Mouse (Mus musculus): ENCODE results near the gene Tmigd3. TPM values are rescaled to one million over a fixed set of nuclear protein-coding genes. Genes with fewer than 3 reads are reported as not detected.
A peak's percentile ranks its signal among the peaks of the same experiment; 100 is the strongest.

Tmigd3 gene
- polyA plus RNA-seq, 1 experiment from 2014 or later = not detected

GRCm38 (mm10) chr3:105838655-105839054, 32.0 kb upstream of the Tmigd3 start:
- 66% methylated on average over 3 of the region's 3 CpGs for WGBS (ENCODE audit: insufficient replicate concordance)
- H3K4me3 ChIP-seq (ENCODE audit: low read depth, low read length) = no peak overlapping the region
- H3K4me1 ChIP-seq (ENCODE audit: control insufficient read depth, low read depth, low read length) = peaks cover 6% of the 10 kb centered on the region
- no peaks in the 10 kb centered on the region for H3K9me3 ChIP-seq (replicated peaks; ENCODE audit: control insufficient read depth, low read length)
- no peak overlapping the region for H3K4me2 ChIP-seq (ENCODE audit: low read depth, low read length)
- no peak overlapping the region for H3K27ac ChIP-seq (ENCODE audit: low read length)
- H3K27me3 ChIP-seq (ENCODE audit: control insufficient read depth, insufficient read depth, low read depth, low read length) = no peaks in the 10 kb centered on the region
- no peaks in the 10 kb centered on the region for H3K36me3 ChIP-seq (ENCODE audit: control insufficient read depth, insufficient read depth)
- H3K9ac ChIP-seq (ENCODE audit: low read depth, low read length) = no peak overlapping the region
- no peak for ATAC-seq (ENCODE audit: low read depth)

GRCm38 (mm10) chr3:105839836-105840235, 30.9 kb upstream of the Tmigd3 start:
- WGBS (ENCODE audit: insufficient replicate concordance) = 57% methylated on average over 4 of the region's 4 CpGs
- no peak for ATAC-seq (ENCODE audit: low read depth)
- Histone ChIP-seq H3K4me2 (ENCODE audit: low read depth, low read length) (no peak overlapping the region), H3K27me3 (ENCODE audit: control insufficient read depth, insufficient read depth, low read depth, low read length) (no peaks in the 10 kb centered on the region), H3K27ac (ENCODE audit: low read length) (no peak overlapping the region), H3K9ac (ENCODE audit: low read depth, low read length) (no peak overlapping the region), H3K36me3 (ENCODE audit: control insufficient read depth, insufficient read depth) (no peaks in the 10 kb centered on the region), H3K9me3 (replicated peaks; ENCODE audit: control insufficient read depth, low read length) (no peaks in the 10 kb centered on the region), H3K4me1 (ENCODE audit: control insufficient read depth, low read depth, low read length) (peaks cover 6% of the 10 kb centered on the region), H3K4me3 (ENCODE audit: low read depth, low read length) (no peak overlapping the region)

DNA sequence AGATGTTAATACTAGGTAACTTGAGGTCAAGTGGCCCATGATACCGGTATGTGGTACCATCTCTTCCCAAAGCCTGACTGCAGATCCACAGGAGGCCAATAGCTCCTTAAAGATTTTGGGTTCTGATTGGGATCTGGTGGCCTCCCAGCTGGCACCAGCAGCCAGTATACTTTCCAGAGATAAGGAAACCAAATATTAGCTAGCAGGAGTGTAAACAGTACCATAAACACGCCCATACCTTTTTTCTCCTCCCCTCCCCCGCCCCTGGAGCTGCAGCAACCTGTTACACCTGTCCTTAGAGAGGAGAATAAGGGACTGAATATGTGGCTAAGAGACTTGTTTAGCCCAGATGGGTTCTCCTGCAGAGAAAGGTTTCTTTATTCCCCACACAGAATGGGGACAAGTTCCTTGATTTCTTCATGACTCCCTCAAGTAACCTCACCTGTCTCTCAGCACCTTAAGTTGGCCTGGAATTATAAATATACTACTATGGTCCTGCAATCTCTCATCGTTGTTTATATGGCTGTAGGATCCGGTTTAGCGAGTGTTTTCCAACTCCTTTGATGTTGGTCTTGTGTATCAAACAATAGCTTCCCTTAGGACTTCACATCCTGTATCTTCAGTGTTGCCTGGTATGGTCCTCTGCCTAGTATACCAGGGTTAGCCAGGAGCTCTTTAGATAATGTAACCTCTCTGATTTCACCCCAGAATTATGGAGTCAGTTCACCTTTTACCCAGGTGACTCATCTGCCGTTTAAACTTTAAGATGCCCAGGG, 24.2 kb upstream of the Tmigd3 start:
- no peak overlapping the region for H3K27ac ChIP-seq (ENCODE audit: low read length)
- 46% methylated on average over 7 of the region's 7 CpGs for WGBS (ENCODE audit: insufficient replicate concordance)
- H3K4me3 ChIP-seq (ENCODE audit: low read depth, low read length) = no peak overlapping the region
- H3K27me3 ChIP-seq (ENCODE audit: control insufficient read depth, insufficient read depth, low read depth, low read length) = no peaks in the 10 kb centered on the region
- H3K4me2 ChIP-seq (ENCODE audit: low read depth, low read length) = no peak overlapping the region
- H3K4me1 ChIP-seq (ENCODE audit: control insufficient read depth, low read depth, low read length) = peaks cover 6% of the 10 kb centered on the region
- H3K9ac ChIP-seq (ENCODE audit: low read depth, low read length) = no peak overlapping the region
- H3K9me3 ChIP-seq (replicated peaks; ENCODE audit: control insufficient read depth, low read length) = no peaks in the 10 kb centered on the region
- ATAC-seq (ENCODE audit: low read depth) = peak; percentile 69; the same call in 1 of the 2 replicates
- H3K36me3 ChIP-seq (ENCODE audit: control insufficient read depth, insufficient read depth) = no peaks in the 10 kb centered on the region

DNA sequence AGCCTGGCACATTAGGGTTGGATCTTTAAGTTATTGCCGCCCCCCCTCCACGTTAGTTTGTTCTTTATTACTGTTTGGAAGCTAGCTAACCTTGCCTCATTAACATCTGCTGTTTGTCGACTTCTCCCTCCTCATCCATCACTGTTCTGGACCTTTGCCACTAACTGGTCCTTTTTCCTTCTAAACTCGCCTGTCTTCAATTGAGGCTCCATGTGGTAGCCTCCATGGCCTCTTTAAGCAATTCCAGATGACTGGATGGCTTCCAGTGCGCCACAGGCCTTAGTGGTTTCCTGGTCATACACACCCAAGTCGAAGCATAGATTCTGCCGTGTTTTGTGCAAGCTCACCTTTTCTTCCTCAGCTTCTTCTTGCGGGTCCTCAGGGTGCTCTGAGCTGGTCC, 16.9 kb upstream of the Tmigd3 start:
- WGBS (ENCODE audit: insufficient replicate concordance) = 65% methylated on average over 8 of the region's 8 CpGs
- no peak overlapping the region for H3K27ac ChIP-seq (ENCODE audit: low read length)
- H3K27me3 ChIP-seq (ENCODE audit: control insufficient read depth, insufficient read depth, low read depth, low read length) = no peaks in the 10 kb centered on the region
- no peak overlapping the region for H3K4me3 ChIP-seq (ENCODE audit: low read depth, low read length)
- ATAC-seq (ENCODE audit: low read depth) = no peak
- no peaks in the 10 kb centered on the region for H3K36me3 ChIP-seq (ENCODE audit: control insufficient read depth, insufficient read depth)
- no peak overlapping the region for H3K9ac ChIP-seq (ENCODE audit: low read depth, low read length)
- no peak overlapping the region for H3K4me2 ChIP-seq (ENCODE audit: low read depth, low read length)
- no peaks in the 10 kb centered on the region for H3K9me3 ChIP-seq (replicated peaks; ENCODE audit: control insufficient read depth, low read length)
- no peaks in the 10 kb centered on the region for H3K4me1 ChIP-seq (ENCODE audit: control insufficient read depth, low read depth, low read length)

DNA sequence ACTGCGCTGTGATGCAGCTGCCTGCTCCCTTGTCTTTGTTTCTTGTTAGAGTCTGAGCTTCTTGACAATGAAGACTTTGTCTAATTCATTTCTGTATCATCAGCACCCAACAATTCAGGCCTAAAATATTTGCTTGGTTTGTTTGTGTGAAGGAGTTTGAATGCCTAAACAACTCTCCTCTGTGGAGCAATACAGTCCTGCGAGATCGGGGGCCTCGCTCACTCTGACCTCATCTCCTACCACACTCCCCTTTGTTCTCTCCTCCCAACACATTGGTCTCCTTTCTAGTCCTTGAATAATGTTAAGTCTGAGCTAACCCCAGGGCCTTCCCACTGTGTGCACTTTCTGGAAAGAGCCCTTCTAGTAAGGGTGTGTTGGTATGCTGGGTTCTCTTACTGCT, 15.9 kb upstream of the Tmigd3 start:
- no peak for ATAC-seq (ENCODE audit: low read depth)
- 75% methylated on average over 4 of the region's 4 CpGs for WGBS (ENCODE audit: insufficient replicate concordance)
- no peak overlapping the region for H3K4me2 ChIP-seq (ENCODE audit: low read depth, low read length)
- H3K36me3 ChIP-seq (ENCODE audit: control insufficient read depth, insufficient read depth) = no peaks in the 10 kb centered on the region
- no peak overlapping the region for H3K9ac ChIP-seq (ENCODE audit: low read depth, low read length)
- H3K9me3 ChIP-seq (replicated peaks; ENCODE audit: control insufficient read depth, low read length) = no peaks in the 10 kb centered on the region
- no peak overlapping the region for H3K27ac ChIP-seq (ENCODE audit: low read length)
- no peaks in the 10 kb centered on the region for H3K27me3 ChIP-seq (ENCODE audit: control insufficient read depth, insufficient read depth, low read depth, low read length)
- H3K4me1 ChIP-seq (ENCODE audit: control insufficient read depth, low read depth, low read length) = no peaks in the 10 kb centered on the region
- H3K4me3 ChIP-seq (ENCODE audit: low read depth, low read length) = no peak overlapping the region

DNA sequence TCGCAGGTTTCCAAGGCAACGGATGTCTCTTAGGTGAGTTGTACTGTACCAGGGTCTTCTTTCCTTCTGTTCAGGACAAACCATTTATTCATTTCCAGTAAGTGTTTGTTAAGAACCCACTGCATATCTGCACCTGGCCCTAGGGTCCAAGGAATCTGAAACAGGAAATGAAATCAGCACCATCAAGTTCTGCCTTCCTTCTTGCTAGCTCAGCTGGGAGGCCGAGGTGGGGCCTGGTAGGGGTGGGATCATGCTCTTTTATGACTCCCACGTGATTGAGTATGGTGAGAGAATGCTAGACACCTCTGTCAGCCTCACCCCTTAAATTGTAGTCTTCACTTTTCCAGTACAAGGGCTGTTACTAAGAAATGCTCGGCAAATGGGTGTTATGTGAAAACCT, 13.2 kb upstream of the Tmigd3 start:
- no peak for ATAC-seq (ENCODE audit: low read depth)
- Histone ChIP-seq H3K4me1 (ENCODE audit: control insufficient read depth, low read depth, low read length) (no peaks in the 10 kb centered on the region), H3K4me2 (ENCODE audit: low read depth, low read length) (no peak overlapping the region), H3K4me3 (ENCODE audit: low read depth, low read length) (no peak overlapping the region), H3K9ac (ENCODE audit: low read depth, low read length) (no peak overlapping the region), H3K36me3 (ENCODE audit: control insufficient read depth, insufficient read depth) (no peaks in the 10 kb centered on the region), H3K27me3 (ENCODE audit: control insufficient read depth, insufficient read depth, low read depth, low read length) (no peaks in the 10 kb centered on the region), H3K27ac (ENCODE audit: low read length) (no peak overlapping the region), H3K9me3 (replicated peaks; ENCODE audit: control insufficient read depth, low read length) (no peaks in the 10 kb centered on the region)
- 56% methylated on average over 5 of the region's 5 CpGs for WGBS (ENCODE audit: insufficient replicate concordance)

DNA sequence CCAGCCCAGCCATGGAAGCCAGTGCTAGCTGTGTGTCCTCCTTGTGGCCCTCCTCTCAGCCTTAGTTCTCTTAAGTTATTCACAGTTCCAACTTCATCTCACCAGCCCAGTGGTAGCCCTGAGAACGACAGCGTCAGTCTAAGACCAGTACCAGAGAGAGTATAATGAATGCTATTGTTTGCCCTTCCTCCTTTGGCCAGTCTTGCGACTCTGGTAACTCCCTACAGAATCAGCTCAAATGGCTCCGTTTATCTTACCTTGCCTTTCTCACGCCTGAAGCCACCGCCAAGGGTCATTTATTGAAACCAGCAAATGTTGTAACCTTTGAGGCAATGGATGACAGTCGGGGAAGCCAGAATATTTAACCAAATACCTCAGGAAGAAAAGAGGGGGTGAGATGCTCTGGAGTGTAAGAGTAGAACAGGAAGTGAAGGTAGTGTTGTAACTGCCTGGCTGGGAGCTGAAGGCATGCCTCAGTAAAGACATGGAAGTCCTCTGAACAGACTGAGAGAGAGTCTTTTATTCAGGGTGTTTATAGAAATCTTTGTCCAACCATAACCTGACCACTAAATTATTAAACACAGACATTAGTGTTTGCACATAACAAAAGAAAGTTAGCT, 8.8 kb upstream of the Tmigd3 start:
- Histone ChIP-seq H3K9ac (ENCODE audit: low read depth, low read length) (no peak overlapping the region), H3K36me3 (ENCODE audit: control insufficient read depth, insufficient read depth) (no peaks in the 10 kb centered on the region), H3K27me3 (ENCODE audit: control insufficient read depth, insufficient read depth, low read depth, low read length) (no peaks in the 10 kb centered on the region), H3K4me2 (ENCODE audit: low read depth, low read length) (no peak overlapping the region), H3K9me3 (replicated peaks; ENCODE audit: control insufficient read depth, low read length) (no peaks in the 10 kb centered on the region), H3K27ac (ENCODE audit: low read length) (no peak overlapping the region), H3K4me3 (ENCODE audit: low read depth, low read length) (no peak overlapping the region), H3K4me1 (ENCODE audit: control insufficient read depth, low read depth, low read length) (no peaks in the 10 kb centered on the region)
- ATAC-seq (ENCODE audit: low read depth) = no peak
- WGBS (ENCODE audit: insufficient replicate concordance) = 45% methylated on average over 7 of the region's 7 CpGs

DNA sequence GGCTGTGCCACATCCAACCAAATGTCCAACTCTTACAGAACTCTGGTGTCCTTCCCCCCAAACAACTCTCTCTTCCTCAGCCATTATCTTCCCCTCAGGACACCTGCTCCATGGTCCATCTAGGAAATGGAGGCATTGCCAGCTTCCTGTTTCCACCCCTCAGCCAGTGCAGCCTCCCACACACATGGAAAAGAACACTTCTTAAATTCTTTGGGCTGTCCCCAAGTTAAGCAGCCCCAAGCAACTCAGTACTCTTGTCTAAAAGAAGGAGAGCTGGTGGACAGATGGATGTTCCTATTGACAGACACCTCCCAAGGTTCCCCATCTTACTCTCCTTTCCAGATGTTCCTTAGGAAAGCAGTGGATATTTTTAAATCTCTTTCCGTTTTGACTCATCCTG, 6.6 kb upstream of the Tmigd3 start:
- Histone ChIP-seq H3K4me2 (ENCODE audit: low read depth, low read length) (no peak overlapping the region), H3K27me3 (ENCODE audit: control insufficient read depth, insufficient read depth, low read depth, low read length) (no peaks in the 10 kb centered on the region), H3K27ac (ENCODE audit: low read length) (no peak overlapping the region), H3K9ac (ENCODE audit: low read depth, low read length) (no peak overlapping the region), H3K4me3 (ENCODE audit: low read depth, low read length) (no peak overlapping the region), H3K36me3 (ENCODE audit: control insufficient read depth, insufficient read depth) (no peaks in the 10 kb centered on the region), H3K4me1 (ENCODE audit: control insufficient read depth, low read depth, low read length) (no peaks in the 10 kb centered on the region), H3K9me3 (replicated peaks; ENCODE audit: control insufficient read depth, low read length) (no peaks in the 10 kb centered on the region)
- 43% methylated on average over 1 of the region's 1 CpGs for WGBS (ENCODE audit: insufficient replicate concordance)
- no peak for ATAC-seq (ENCODE audit: low read depth)

DNA sequence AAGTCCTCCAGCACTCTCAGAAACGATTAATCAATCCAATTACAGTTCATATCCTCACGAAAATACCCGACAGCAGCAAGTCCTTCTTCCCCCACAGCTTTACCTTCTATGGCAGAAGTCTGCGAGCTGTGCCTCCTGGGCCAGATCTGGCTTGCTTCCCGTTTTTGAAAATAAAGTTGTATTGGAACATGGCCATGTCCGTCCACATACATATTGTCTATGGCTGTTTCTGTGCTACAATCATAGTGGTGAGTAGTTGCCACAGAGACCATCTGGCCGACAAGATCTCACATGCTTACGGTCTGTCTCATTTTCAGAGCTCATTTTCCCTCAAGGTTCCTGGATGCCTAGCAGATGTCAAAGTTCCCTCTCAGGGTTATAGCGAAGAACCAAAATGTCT, 5.6 kb upstream of the Tmigd3 start:
- Histone ChIP-seq H3K27me3 (ENCODE audit: control insufficient read depth, insufficient read depth, low read depth, low read length) (no peaks in the 10 kb centered on the region), H3K4me2 (ENCODE audit: low read depth, low read length) (no peak overlapping the region), H3K4me3 (ENCODE audit: low read depth, low read length) (no peak overlapping the region), H3K36me3 (ENCODE audit: control insufficient read depth, insufficient read depth) (no peaks in the 10 kb centered on the region), H3K27ac (ENCODE audit: low read length) (no peak overlapping the region), H3K9me3 (replicated peaks; ENCODE audit: control insufficient read depth, low read length) (no peaks in the 10 kb centered on the region), H3K4me1 (ENCODE audit: control insufficient read depth, low read depth, low read length) (no peaks in the 10 kb centered on the region), H3K9ac (ENCODE audit: low read depth, low read length) (no peak overlapping the region)
- 56% methylated on average over 9 of the region's 9 CpGs for WGBS (ENCODE audit: insufficient replicate concordance)
- no peak for ATAC-seq (ENCODE audit: low read depth)
